Mouse (Mus musculus): ENCODE data around the gene Fbxo34.

Fbxo34 gene

GRCm38 (mm10) chr14:47472743-47473546 is 22.7 kb downstream of the Fbxo34 start:
- peak; percentile 77 to 82 for DNase-seq (ENCODE audit: low spot score in 2 of 2)

DNA sequence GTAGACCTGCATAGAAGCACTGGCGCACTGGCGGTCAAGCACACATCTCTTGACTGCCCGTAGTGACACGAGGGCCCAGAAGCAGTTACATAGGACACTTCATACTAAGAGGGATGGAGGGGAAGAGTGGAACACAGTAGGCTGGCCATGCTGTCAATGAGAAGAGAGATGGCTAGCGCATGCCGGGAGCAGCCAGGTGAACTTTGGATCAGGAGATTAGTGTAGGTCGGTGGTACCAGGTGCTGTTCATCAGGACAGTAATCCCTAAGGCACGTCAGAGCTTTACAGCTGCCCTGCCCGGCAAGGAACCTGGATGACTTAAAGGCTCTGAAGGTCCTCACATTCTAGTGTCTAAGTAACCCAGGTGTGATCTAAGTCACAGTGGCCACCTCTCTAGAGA is 23.7 kb downstream of the Fbxo34 start:
- no peak for DNase-seq (ENCODE audit: low spot score in 2 of 2)

DNA sequence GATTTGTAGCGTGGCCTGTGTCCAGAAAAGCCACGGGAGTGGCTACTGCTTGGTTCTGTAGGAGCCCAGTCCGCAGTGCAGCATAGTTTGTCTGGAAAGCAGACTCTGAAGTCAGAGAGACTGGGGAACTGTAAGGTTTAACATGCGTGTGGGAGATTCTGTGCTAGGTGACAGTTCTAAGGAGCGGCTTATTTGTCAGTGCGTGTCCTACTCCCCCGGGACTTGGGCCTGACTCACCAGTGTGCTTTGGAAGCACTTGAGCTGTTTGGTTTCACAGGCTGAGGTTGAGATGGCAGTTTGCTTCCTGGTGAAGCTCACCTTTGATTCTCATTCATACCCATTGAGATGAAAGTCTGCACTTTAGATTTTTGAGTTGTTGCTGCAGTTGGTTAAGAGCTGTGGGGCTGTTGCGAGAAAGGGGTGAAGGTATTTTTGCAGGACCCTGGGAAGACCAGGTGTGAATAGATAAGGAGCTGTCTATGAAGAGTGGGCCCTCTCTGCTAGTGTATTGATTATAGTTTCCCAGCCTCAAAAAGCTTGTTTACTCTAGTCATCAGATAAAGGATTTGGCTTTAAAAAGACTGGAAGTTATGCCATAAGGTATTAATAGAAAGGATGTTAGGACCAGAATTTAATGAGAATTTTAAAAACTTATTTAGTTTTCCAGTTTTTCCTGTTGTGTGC is 24.5 kb downstream of the Fbxo34 start:
- DNase-seq (ENCODE audit: low spot score in 2 of 2), result no peak

- DNase-seq (ENCODE audit: low spot score in 2 of 2), result no peak
These were observed 26.0 kb downstream of the Fbxo34 start for GRCm38 (mm10) chr14:47476266-47476665.

DNA sequence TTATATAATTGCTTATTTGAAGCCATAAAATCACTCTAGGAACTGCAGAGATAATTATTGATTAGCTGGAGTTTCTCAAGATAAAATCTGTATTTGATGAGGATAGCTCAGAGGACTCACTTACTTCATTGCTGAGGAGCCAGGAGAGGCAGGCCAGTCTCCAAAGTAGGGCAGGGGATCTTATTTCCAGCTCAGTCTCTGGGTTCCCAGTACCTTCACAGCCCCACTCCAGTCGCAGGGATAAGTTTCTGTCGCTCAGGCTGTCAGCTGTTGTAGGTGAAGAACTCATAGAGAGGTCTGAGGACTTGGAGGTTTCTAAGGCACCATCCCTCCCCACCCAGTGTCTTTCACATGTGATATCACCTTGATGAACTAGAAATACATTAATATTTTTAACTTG is 27.5 kb downstream of the Fbxo34 start:
- DNase-seq (ENCODE audit: low spot score in 2 of 2), result no peak

GRCm38 (mm10) chr14:47482200-47482599 is 32.0 kb downstream of the Fbxo34 start:
- no peak for DNase-seq (ENCODE audit: low spot score in 2 of 2)

DNA sequence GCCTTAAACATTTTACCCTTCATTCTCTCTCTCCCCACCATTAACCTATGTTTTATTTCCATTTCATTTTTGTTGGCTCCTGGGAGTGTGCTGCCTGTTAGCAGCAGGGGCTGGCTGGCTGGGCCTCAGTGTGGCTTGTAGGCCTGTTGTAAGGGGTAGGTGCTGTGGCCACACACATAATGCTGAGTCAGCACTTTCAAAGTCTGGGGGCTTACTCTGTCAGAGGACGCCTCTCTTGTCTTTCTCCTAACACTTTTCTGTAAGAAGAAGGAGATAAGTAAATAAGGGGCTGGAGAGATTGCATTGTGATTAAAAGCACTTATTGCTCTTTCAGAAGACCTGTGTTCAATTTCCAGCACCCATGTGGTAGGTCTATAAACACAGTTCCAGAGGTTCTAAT is 32.9 kb downstream of the Fbxo34 start:
- DNase-seq (ENCODE audit: low spot score in 2 of 2), result no peak

DNA sequence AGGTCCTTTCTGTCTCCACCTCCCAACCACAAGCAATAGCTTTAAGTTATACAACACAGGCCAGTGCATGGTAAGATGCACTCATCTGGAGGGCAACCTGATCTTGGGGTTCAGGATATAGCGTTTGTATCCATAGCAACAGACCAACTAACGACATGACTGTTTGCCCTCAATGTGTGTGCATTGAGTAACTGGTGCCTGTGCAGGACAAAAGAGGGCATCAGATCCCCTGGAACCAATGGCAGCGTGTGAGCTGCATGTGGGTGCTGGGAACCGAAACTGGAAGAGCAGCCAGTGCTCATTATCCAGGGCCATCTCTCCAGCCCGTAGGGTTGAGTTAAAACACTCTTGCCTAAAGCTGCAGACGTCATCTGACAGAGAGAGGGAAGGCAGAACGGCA is 38.5 kb downstream of the Fbxo34 start:
- no peak for DNase-seq (ENCODE audit: low spot score in 2 of 2)

DNA sequence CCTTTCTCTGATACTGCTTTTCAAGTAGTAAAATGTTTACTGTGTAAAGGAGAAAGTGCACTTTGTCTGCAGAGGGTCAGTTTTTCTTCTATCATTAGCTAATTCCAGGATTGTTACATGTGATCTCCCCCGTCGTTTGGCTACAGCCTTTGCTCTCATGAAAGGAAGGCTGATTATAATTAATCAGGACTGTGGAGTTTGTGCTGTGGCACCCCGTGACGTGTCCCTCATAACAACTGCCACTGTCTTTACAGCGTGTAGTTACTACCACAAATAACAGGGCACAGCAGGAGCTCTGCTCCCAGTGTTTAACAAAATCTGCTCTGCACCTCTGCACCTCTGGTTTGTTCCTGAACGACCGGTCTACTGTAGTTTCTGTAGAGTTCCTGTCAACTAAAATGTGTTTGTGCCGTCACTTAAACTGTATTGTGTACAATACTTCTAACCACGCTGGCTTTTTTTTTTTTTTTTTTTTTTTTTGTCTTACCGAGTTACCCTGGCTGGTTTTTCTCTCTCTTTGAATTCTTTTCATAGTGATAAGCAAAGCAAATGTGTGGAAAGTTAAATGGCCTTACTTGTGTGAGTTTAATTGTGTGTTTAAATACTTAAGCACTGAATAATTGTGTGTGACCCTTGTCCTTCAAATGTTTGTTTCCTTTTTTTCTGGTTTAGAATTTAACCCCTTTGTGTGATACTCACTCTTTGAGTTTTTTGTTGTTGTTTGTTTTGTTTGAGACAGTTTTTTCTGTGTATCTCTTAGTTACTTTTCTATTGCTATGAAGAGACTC is 39.3 kb downstream of the Fbxo34 start:
- no peak for DNase-seq (ENCODE audit: low spot score in 2 of 2)

DNA sequence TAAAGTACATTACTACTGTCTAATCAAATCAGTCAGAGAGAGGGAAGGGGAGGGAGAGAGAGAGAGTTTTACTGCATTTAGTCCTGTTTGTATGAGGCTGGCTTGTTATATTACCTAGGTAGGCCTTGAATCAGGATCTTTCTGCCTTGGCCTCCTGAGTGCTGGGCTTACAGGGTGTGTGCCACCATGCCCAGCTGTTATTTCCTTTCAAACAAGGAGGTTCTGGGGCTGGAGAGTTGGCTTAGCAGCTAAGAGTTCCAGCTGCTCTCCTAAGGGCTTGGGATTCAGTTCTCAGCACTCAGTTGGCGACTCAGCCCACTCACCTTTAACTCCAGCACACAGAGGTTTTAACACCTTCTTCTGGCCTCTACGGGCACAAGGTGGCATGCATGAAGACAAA is 40.5 kb downstream of the Fbxo34 start:
- DNase-seq (ENCODE audit: low spot score in 2 of 2), result no peak

DNA sequence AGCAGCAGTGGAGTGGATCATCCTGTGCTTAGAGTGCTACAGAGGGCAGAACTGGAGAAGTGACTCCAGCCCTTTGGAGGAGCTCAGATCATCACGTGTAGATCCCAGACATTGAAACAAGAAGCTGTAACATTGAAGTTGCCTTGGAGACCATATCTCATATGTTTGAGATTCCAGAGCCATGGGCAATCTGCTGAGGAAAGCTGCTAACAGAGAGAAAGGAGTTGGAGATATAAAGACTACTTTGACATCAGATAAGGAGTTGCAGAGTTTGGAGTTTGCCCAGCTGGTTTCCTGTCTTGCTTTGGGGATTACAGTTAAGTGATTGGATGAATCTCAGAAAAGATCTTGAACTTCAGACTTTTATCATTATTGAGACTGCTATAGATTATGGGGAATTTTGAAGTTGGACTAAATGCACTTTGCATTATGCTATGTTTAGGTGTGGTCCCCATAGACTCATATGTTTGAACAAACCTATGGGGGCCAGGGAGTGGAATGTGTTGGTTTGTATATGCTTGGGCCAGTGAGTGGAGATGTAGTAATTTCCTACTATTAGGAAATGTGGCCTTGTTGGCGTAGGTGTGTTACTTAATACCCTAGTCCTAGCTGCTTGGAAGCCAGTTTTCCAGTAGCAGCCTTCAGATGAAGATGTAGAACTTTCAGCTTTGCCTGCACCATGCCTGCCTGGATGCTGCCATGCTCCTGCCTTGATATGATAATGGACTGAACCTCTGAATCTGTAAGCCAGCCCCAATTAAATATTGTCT is 43.6 kb downstream of the Fbxo34 start:
- no peak for DNase-seq (ENCODE audit: low spot score in 2 of 2)

DNA sequence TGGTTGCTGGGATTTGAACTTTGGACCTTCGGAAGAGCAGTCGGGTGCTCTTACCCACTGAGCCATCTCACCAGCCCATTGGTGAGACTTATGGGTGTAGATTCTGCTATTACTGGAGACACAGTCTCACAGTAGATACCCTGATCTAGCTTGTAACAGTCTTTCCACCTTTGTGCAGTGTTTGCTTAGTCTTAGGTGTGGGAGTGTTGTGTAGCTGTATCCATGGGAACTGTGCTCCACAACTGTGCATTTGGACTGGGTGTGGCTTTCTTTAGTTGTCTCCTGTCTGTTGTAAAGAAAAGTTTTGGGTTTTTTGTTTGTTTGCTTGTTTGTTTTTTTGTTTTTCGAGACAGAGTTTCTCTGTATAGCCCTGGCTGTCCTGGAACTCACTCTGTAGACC is 45.7 kb downstream of the Fbxo34 start:
- no peak for DNase-seq (ENCODE audit: low spot score in 2 of 2)

GRCm38 (mm10) chr14:47497166-47497565 is 46.9 kb downstream of the Fbxo34 start:
- no peak for DNase-seq (ENCODE audit: low spot score in 2 of 2)

DNA sequence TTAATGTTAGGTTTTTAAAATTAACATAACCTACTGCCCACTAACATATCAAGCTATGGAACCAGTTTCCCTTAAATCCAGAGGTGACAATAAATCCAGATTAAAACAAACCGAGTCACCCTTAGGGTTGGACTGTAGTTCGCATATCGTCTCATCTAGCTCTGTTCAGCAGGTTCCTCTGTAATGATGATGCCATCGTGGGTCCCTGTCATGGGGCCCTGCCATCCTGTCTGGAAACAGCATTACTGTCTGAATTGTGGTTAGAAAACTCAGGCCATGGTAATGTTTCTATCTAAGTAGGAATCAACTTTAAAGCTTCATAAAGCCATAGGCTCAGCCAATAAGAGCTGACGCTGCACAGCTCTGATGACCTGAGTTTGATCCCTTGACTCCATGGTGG is 48.4 kb downstream of the Fbxo34 start:
- no peak for DNase-seq (ENCODE audit: low spot score in 2 of 2)

DNA sequence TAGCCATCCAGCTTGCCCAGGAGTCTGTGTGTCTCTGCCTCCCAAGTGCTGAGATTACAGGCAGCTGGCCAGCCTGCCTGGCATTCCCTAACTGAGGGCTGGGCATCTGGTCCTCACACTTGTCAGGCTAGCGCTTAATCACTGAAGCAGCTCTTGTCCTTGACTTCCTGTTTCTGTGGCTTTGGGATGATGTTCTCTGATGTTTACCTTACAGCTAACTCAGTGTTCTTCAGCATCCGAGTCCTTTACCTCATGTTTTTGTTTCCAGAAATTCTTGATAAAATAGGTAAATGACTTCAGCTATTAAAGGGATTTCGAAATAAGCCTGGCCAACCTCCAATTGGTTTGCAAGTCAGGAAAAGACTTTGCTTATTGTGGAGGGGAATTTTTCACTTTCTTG is 53.8 kb downstream of the Fbxo34 start:
- no peak for DNase-seq (ENCODE audit: low spot score in 2 of 2)

GRCm38 (mm10) chr14:47506676-47507075 is 56.5 kb downstream of the Fbxo34 start:
- DNase-seq (ENCODE audit: low spot score in 2 of 2), result no peak

DNA sequence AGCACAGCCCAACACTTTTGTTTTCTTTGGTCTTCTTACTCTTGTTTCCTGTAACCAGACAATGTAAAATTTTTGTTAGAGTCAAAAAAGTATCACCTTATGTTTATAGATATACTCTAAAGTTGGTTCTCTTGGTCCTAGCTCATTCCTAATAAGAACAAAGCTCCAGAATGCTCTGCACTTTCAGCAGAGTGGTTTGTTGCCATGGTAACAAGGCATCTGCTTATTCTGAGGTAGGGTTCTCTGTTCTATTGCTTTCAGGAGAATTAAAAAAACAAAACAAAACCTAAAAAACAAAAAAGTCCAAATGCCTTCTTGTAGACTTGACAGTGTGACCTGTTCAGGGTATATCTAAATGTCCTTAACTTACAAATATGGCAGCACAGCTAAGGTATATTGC is 57.8 kb downstream of the Fbxo34 start:
- DNase-seq (ENCODE audit: low spot score in 2 of 2), result no peak

GRCm38 (mm10) chr14:47510244-47510643 is 60.0 kb downstream of the Fbxo34 start:
- DNase-seq (ENCODE audit: low spot score in 2 of 2), result no peak

DNA sequence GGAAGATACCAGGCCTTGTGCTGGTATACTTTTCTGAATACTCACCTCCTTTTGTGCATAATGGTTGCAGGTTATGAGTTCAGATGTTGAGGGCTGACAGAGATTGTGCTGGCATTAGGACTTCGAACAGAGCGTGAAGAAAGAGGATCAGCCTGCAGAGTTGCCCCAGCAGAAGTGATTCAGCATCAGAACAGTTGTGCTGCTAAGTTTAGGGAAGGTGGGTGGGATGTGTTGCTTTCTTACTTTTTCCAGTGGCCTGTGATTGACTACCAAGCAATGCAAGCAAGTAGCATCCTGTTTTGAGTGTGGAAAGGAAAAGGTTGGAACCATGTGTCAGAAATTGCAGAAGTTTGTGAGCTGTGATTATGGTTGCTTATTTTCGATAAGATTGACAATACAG is 63.4 kb downstream of the Fbxo34 start:
- no peak for DNase-seq (ENCODE audit: low spot score in 2 of 2)

GRCm38 (mm10) chr14:47514816-47515453 is 64.7 kb downstream of the Fbxo34 start:
- DNase-seq (ENCODE audit: low spot score in 2 of 2), result peak; percentile 8 to 15

- DNase-seq (ENCODE audit: low spot score in 2 of 2), result no peak
These were observed 65.4 kb downstream of the Fbxo34 start for GRCm38 (mm10) chr14:47515636-47516035.
